Mouse (Mus musculus): ENCODE measurements at regions not wholly inside any gene's neighbourhood (a gene's known extent, or its start where the extent isn't known, plus 50 kb on each side); places are given as distances from the start of the nearest gene placed in this dataset.

DNA sequence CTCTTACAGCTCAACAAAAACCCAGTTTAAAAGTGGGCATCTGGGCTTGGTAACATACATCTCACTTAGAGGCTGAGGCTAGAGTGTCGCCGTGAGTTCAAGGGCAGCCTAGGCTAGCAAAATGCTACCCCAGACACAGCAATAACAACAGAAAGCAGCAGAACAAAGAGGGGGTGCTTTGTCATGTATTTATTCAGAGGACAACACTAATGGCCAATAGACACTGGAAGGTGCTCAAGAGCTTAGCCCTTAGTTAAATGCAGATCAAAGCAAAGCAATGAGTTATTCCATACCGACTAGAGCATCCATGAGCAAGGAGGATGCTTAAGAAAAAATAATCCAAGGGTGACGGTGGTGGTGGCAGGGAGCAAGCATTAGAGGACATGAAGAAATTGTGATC is 158.7 kb downstream of the Evx1 start:
- no peak for TF ChIP-seq GATA1 (IDR thresholded peaks at IDR 0.05; ENCODE audit: borderline replicate concordance, low read length)
- no peak for TF ChIP-seq FLI1 (IDR thresholded peaks at IDR 0.05; ENCODE audit: low read length)

Measured in megakaryocyte, embryonic 14.5 days (primary cell).